Mouse (Mus musculus) liver, embryonic 14.5 days (tissue): ENCODE data around the gene Tmtc2.

Experiments
- CTCF ChIP-seq: IDR thresholded peaks from 2 replicates; pipeline ENCODE4 v1.5.1; 2016; ENCODE audit warnings: antibody characterized with exemption, low read depth, control low read depth
- EP300 ChIP-seq: IDR thresholded peaks from 2 replicates; pipeline ENCODE4 v1.6.1; 2016; ENCODE audit warnings: antibody characterized with exemption, low read depth

DNA sequence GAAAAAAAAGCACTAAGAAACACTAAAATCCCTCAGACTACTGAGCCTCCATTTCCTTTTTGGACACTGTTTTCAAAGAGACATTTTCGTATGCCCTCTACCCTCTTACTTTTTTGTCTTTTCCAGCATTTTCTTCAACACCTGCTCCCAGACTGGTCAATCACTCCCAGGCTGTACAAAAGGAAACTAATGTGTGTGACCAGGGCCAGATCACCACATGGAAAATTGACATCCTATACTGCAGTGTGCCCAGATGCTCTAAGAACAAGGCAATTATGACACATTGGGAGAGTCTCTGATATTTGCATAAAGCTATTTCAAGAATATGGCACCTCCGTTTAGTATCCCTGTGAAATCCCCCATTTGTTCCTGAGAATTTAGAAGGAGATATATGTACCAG lies 127.1 kb downstream of the Tmtc2 start:
- no peak for TF ChIP-seq EP300
- TF ChIP-seq CTCF: no peak
